Mouse (Mus musculus): ENCODE data around the gene Plekha4. TPM values are rescaled to one million over a fixed set of nuclear protein-coding genes. Genes with fewer than 3 reads are reported as not detected.
A peak's percentile ranks its signal among the peaks of the same experiment; 100 is the strongest.
"Not testable (repeated sequence)": the region's sequence is repeated elsewhere in the genome, so short reads cannot be mapped to it uniquely, and the experiment has no call there.

Plekha4 gene
- polyA plus RNA-seq, 1 experiment: 4.6 TPM

DNA sequence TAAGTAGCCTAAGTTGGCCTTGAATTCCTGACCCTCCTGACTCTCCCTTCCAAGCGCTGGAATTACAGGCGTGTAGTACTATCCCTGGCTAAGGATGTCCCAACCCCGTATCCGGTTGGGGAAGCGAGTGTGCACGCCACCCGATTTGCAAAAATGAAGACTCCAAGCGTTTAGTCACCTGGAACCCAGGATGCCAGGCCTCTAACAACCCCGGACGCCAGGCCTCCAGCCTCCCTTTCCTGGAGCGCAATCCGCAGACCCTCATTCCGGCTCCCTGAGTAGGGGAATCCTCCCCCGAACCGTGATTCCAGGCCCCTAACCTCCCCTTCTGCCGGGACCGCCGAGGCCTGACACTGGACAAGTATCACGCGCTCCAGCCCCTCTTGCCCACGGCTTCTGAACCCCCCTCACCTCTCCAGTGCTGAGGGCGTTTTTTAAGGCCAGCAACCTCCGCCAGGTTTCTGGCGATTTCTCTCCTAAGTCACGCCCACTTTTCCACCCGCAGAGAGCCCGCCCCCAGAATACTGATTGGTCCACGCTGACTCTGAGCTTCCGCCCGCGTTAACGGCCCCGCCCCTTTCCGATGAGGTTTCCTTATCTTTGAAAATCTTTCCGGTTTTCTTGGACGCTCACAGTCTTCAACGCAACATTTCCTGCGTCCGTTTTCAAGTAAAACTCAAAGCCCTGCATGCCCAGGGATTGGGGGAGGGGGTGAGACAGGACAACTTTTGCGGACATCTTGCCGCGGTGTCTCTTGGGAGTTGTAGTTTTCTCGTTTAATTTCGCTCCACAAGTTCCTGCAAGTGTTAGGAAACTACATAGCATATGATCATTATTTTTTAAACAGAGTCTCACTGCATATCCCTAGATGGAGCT is 16.0 kb upstream of the Plekha4 start, which contains the start of gene Nucb1:
Gene Nucb1, minus strand, starts transcription at position 495 of the 876 bp plus-strand sequence.
- WGBS: under 1% methylated on average over 44 of the region's 44 CpGs
- H3K36me3 ChIP-seq (ENCODE audit: control insufficient read depth, insufficient read depth, low read length): no peaks in the 10 kb centered on the region
- peak; percentile 97 for DNase-seq
- peak within 1 kb of the TSS; percentile 90 for H3K4me3 ChIP-seq (ENCODE audit: insufficient read depth, low read depth, low read length)
- peak within 1 kb of the TSS; percentile 79 for H3K27ac ChIP-seq (ENCODE audit: insufficient read depth, low read depth, low read length)
- TF ChIP-seq POLR2A (IDR thresholded peaks at IDR 0.05; ENCODE audit: low read depth, low read length) (peak; percentile 50), CTCF (conservative IDR thresholded peaks at IDR 0.05; ENCODE audit: insufficient read depth, insufficient read length, low read depth, low read length) (no peak)
- H3K27me3 ChIP-seq (replicated peaks; ENCODE audit: control insufficient read depth, insufficient read depth, low read length): no peaks in the 10 kb centered on the region
- H3K4me1 ChIP-seq (ENCODE audit: control insufficient read depth, insufficient read depth, low read length): peaks cover 15% of the 10 kb centered on the region

DNA sequence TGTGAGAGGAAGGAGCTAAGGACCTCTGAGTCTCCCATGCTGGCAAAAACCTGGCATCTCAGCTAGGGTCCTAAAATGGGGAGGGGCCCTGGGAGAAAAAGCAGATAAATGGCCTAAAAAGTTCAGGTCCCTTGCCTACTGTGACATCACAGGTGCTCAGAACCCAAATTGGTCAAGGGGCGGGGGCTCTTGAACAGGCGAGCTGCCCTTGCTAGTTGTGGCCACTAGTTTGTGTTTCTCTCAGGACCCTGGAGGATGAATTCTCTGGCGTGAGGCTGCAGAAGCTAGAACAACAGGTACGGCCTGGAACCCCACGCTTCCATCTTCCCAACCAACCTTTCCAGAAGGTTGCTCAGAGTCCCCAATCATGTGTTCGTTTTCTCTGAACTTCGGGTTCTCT is 11.7 kb upstream of the Plekha4 start:
- TF ChIP-seq POLR2A (IDR thresholded peaks at IDR 0.05; ENCODE audit: low read depth, low read length) (no peak), CTCF (conservative IDR thresholded peaks at IDR 0.05; ENCODE audit: insufficient read depth, insufficient read length, low read depth, low read length) (no peak)
- Histone ChIP-seq H3K4me3 (ENCODE audit: insufficient read depth, low read depth, low read length) (no peak overlapping the region), H3K4me1 (ENCODE audit: control insufficient read depth, insufficient read depth, low read length) (peaks cover 1% of the 10 kb centered on the region), H3K27me3 (replicated peaks; ENCODE audit: control insufficient read depth, insufficient read depth, low read length) (no peaks in the 10 kb centered on the region), H3K27ac (ENCODE audit: insufficient read depth, low read depth, low read length) (no peak overlapping the region), H3K36me3 (ENCODE audit: control insufficient read depth, insufficient read depth, low read length) (no peaks in the 10 kb centered on the region)
- WGBS: 89% methylated on average over 7 of the region's 7 CpGs
- no peak for DNase-seq

DNA sequence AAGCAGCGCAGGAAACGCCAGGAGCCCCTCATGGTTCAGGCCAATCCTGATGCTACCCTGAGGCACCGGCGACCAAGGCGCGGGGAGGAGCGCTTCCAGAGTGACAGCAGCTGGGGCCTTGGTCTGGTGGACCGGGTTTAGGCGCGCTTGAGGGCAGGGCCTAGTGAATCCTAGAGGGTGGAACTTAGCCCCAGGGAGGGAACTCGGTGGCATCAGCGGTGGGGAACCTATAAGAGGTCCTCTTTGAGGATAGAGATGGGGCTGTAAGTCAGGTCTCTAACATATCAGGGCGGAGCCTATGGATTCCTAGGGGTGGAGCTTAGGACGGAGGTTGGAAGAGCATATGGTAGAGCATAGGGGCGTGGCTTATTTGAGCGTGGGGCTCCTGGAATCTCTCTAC is 10.7 kb upstream of the Plekha4 start:
- Histone ChIP-seq H3K36me3 (ENCODE audit: control insufficient read depth, insufficient read depth, low read length) (no peaks in the 10 kb centered on the region), H3K27ac (ENCODE audit: insufficient read depth, low read depth, low read length) (no peak overlapping the region), H3K4me1 (ENCODE audit: control insufficient read depth, insufficient read depth, low read length) (no peaks in the 10 kb centered on the region), H3K4me3 (ENCODE audit: insufficient read depth, low read depth, low read length) (no peak overlapping the region), H3K27me3 (replicated peaks; ENCODE audit: control insufficient read depth, insufficient read depth, low read length) (no peaks in the 10 kb centered on the region)
- WGBS: 44% methylated on average over 16 of the region's 16 CpGs
- DNase-seq: no peak
- TF ChIP-seq POLR2A (IDR thresholded peaks at IDR 0.05; ENCODE audit: low read depth, low read length): no peak
- TF ChIP-seq CTCF (conservative IDR thresholded peaks at IDR 0.05; ENCODE audit: insufficient read depth, insufficient read length, low read depth, low read length): no peak

DNA sequence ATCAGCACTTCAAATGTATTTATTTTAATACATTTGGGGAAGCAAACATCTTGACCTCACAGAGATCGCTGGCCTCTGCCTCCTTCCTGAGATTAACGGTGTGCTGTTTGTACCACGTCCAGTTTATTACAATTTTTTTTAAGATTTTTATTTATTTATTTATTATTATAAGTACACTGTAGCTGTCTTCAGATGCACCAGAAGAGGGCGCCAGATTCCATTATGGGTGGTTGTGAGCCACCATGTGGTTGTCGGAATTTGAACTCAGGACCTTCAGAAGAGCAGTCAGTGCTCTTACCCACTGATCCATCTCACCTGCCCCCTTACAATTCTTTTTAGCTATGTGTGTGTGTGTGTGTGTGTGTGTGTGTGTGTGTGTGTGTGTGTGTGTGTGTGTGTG is 9.3 kb upstream of the Plekha4 start:
- not testable (repeated sequence) for H3K4me1 ChIP-seq (ENCODE audit: control insufficient read depth, insufficient read depth, low read length); H3K4me3 ChIP-seq (ENCODE audit: insufficient read depth, low read depth, low read length)
- 59% methylated on average over 5 of the region's 5 CpGs for WGBS

DNA sequence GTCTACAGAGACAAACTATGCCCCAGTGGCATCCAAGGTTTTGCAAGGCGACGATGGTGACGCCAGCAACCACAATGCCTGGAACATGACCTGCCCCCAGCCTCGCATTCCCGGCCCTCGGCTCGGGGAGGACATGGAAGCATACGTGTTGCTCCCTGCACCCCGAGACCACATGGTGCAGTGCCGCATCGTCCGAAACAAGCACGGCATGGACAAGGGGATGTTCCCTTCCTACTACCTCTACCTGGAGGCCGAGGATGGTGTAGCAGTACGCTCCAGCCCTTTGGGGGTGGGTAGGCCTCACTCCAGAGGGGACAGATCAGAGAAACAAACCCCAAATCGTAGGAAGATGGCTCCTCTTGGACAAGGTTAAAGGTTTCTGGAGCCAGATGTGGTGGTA is 7.5 kb upstream of the Plekha4 start:
- TF ChIP-seq POLR2A (IDR thresholded peaks at IDR 0.05; ENCODE audit: low read depth, low read length) (no peak), CTCF (conservative IDR thresholded peaks at IDR 0.05; ENCODE audit: insufficient read depth, insufficient read length, low read depth, low read length) (no peak)
- H3K27ac ChIP-seq (ENCODE audit: insufficient read depth, low read depth, low read length): no peak overlapping the region
- WGBS: 92% methylated on average over 16 of the region's 16 CpGs

More for the DNA sequence above, 9.3 kb upstream of the Plekha4 start:
- H3K27ac ChIP-seq (ENCODE audit: insufficient read depth, low read depth, low read length); H3K27me3 ChIP-seq (replicated peaks; ENCODE audit: control insufficient read depth, insufficient read depth, low read length); H3K36me3 ChIP-seq (ENCODE audit: control insufficient read depth, insufficient read depth, low read length); DNase-seq: not testable (repeated sequence)

DNA sequence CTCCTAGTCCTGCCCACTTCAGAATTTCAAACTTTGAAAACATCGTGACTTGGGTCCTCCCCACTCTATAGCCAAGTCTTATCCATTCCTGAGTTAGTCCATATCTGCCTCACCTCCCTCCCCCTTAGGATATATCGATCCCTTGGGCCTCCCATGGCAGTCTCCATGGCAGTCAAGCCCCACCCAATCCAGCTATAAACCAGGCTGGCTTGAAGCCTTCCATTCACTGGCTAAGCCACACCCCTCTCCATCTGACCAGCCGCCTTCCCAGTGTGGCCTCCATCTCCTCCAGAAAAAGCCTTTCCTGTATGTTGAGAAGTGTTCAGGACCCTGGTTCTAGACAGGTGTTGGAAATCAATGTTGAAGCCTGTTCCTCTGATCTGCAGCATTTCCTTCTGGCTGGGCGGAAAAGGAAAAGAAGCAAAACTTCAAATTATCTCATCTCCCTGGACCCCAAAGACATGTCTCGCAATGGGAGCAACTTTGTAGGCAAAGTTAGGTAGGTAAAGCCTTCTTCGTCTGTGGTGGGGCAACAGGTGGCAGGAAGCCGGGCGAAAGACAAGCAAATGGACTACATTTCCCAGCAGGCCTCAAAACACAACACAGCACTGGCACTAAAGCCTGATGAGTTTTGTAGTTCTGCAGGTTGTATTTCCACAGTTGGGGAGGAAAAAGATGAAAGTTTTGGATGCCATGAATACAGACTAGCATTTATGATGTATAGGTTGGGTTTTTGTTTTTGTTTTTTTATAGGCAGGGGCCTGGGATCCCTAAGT is 6.6 kb upstream of the Plekha4 start:
- TF ChIP-seq POLR2A (IDR thresholded peaks at IDR 0.05; ENCODE audit: low read depth, low read length): no peak
- no peak for TF ChIP-seq CTCF (conservative IDR thresholded peaks at IDR 0.05; ENCODE audit: insufficient read depth, insufficient read length, low read depth, low read length)
- Histone ChIP-seq H3K27ac (ENCODE audit: insufficient read depth, low read depth, low read length) (no peak overlapping the region), H3K4me3 (ENCODE audit: insufficient read depth, low read depth, low read length) (no peak overlapping the region), H3K27me3 (replicated peaks; ENCODE audit: control insufficient read depth, insufficient read depth, low read length) (no peaks in the 10 kb centered on the region), H3K4me1 (ENCODE audit: control insufficient read depth, insufficient read depth, low read length) (peaks cover 12% of the 10 kb centered on the region), H3K36me3 (ENCODE audit: control insufficient read depth, insufficient read depth, low read length) (peaks cover 2% of the 10 kb centered on the region; the same call in 1 of the 2 replicates)
- no peak for DNase-seq
- WGBS: 75% methylated on average over 8 of the region's 8 CpGs

More for the DNA sequence above, 7.5 kb upstream of the Plekha4 start:
- H3K4me3 ChIP-seq (ENCODE audit: insufficient read depth, low read depth, low read length): no peak overlapping the region
- H3K27me3 ChIP-seq (replicated peaks; ENCODE audit: control insufficient read depth, insufficient read depth, low read length): no peaks in the 10 kb centered on the region
- H3K36me3 ChIP-seq (ENCODE audit: control insufficient read depth, insufficient read depth, low read length): peaks cover 2% of the 10 kb centered on the region; the same call in 1 of the 2 replicates
- DNase-seq: no peak
- peaks cover 9% of the 10 kb centered on the region; the same call in 1 of the 2 replicates for H3K4me1 ChIP-seq (ENCODE audit: control insufficient read depth, insufficient read depth, low read length)

DNA sequence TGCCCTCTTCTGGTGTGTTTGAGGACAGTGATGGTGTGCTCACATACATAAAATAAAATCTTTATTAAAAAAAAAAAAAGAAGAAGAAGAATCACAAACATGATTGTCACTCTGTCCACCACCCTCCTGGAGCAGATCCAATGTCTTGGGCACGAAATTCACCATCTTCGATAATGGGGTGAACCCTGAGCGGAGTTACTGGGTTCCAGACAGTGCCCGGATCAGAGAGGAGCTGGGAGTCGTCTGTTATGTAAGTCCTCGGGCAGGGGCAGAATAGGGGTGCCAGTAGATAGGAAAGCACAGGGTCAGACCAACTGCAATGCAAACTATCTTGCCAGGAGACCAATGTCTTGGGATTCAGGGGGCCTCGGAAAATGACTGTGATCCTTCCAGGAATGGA is 5.5 kb upstream of the Plekha4 start:
- 92% methylated on average over 7 of the region's 7 CpGs for WGBS
- Histone ChIP-seq H3K4me1 (ENCODE audit: control insufficient read depth, insufficient read depth, low read length) (peaks cover 18% of the 10 kb centered on the region), H3K27me3 (replicated peaks; ENCODE audit: control insufficient read depth, insufficient read depth, low read length) (no peaks in the 10 kb centered on the region), H3K36me3 (ENCODE audit: control insufficient read depth, insufficient read depth, low read length) (peaks cover 2% of the 10 kb centered on the region; the same call in 1 of the 2 replicates), H3K4me3 (ENCODE audit: insufficient read depth, low read depth, low read length) (no peak overlapping the region), H3K27ac (ENCODE audit: insufficient read depth, low read depth, low read length) (no peak overlapping the region)
- TF ChIP-seq CTCF (conservative IDR thresholded peaks at IDR 0.05; ENCODE audit: insufficient read depth, insufficient read length, low read depth, low read length) (no peak), POLR2A (IDR thresholded peaks at IDR 0.05; ENCODE audit: low read depth, low read length) (no peak)
- DNase-seq: no peak

All from kidney, adult 2 months (tissue).